Comparison of ENCODE assay signal across 8 mouse cellular contexts in genomic region chr6:4456691-4457447, GRCm38 (mm10). TPM values are rescaled to one million over a fixed set of nuclear protein-coding genes. Genes with fewer than 3 reads are reported as not detected.
DNase-seq lines count a peak whose midpoint lies in the region; ATAC-seq lines count a peak whose summit lies in the region.

No protein-coding gene starts in this region.

- H3K4me1 ChIP-seq in lung, embryonic 16.5 days (replicated peaks; ENCODE audit: control insufficient read depth, insufficient read depth, low read length): peaks cover 16% of the 10 kb centered on the region
- peaks cover 19% of the 10 kb centered on the region; the same call in 1 of the 2 replicates for H3K4me1 ChIP-seq in kidney, embryonic 16.5 days (ENCODE audit: insufficient read depth, low read length)

- no peak overlapping the region for H3K9ac ChIP-seq in lung, embryonic 16.5 days (ENCODE audit: low read length)
- no peak overlapping the region; the same call in 1 of the 2 replicates for H3K9ac ChIP-seq in kidney, embryonic 16.5 days (replicated peaks; ENCODE audit: low read length)

- DNase-seq in lung, postnatal 14 days: no peak
- peak; percentile 51 for DNase-seq in forelimb bud, embryonic 11.5 days (ENCODE audit: low read depth, low spot score)
- peak; percentile 41 for DNase-seq in skeletal muscle tissue, adult 2 months (ENCODE audit: low read depth, low spot score)
- DNase-seq in cerebellum, adult 9-10 months: no peak
- DNase-seq in adrenal gland, adult 18-20 months (ENCODE audit: low spot score in 2 of 2): no peak
- no peak for DNase-seq in frontal cortex, postnatal 14 days (ENCODE audit: low spot score in 2 of 2)

- H3K4me3 ChIP-seq in lung, embryonic 16.5 days (ENCODE audit: low read length): no peak overlapping the region
- no peak overlapping the region for H3K4me3 ChIP-seq in kidney, embryonic 16.5 days (ENCODE audit: low read length)

- no peaks in the 10 kb centered on the region for H3K9me3 ChIP-seq in lung, embryonic 16.5 days (ENCODE audit: control insufficient read depth, low read length)
- H3K9me3 ChIP-seq in kidney, embryonic 16.5 days (ENCODE audit: low read length): no peaks in the 10 kb centered on the region

- H3K27ac ChIP-seq in lung, embryonic 16.5 days (ENCODE audit: low read length): peak overlapping the region; percentile 84
- peak overlapping the region; percentile 94 for H3K27ac ChIP-seq in kidney, embryonic 16.5 days (ENCODE audit: low read length)

- H3K4me2 ChIP-seq in lung, embryonic 16.5 days (ENCODE audit: low read depth, low read length): no peak overlapping the region
- H3K4me2 ChIP-seq in kidney, embryonic 16.5 days (replicated peaks; ENCODE audit: low read depth, low read length): peak overlapping the region; percentile 26; the same call in 1 of the 2 replicates

- H3K36me3 ChIP-seq in lung, embryonic 16.5 days (ENCODE audit: control insufficient read depth, insufficient read depth, low read length): no peaks in the 10 kb centered on the region
- no peaks in the 10 kb centered on the region for H3K36me3 ChIP-seq in kidney, embryonic 16.5 days (ENCODE audit: insufficient read depth, low read length)

- 39% methylated on average over 12 of the region's 12 CpGs for WGBS in lung, embryonic 16.5 days
- 46% methylated on average over 12 of the region's 12 CpGs for WGBS in kidney, embryonic 16.5 days

- no peaks in the 10 kb centered on the region for H3K27me3 ChIP-seq in lung, embryonic 16.5 days (ENCODE audit: control insufficient read depth, insufficient read depth, low read depth, low read length)
- H3K27me3 ChIP-seq in kidney, embryonic 16.5 days (ENCODE audit: insufficient read depth, low read length): no peaks in the 10 kb centered on the region

- 0 out of 2 replicates have a peak, but pooled peaks have one; percentile 36 for ATAC-seq in lung, embryonic 16.5 days (ENCODE audit: low read depth)
- peak; percentile 59; the same call in 1 of the 2 replicates for ATAC-seq in kidney, embryonic 16.5 days (ENCODE audit: low FRiP score, low TSS enrichment)

RNA-seq across cellular contexts. Expression of gene Col1a2, which starts 47.7 kb away (rescaled TPM):
- 771 and 862 TPM in 2 replicates for polyA plus RNA-seq in lung, embryonic 16.5 days (2015; fragmentation: Nextera tagmentation; extraction: Ambion mirVana)
- polyA plus RNA-seq in kidney, embryonic 16.5 days (2015; fragmentation: Nextera tagmentation; extraction: Ambion mirVana): 551 and 618 TPM in 2 replicates
- total RNA-seq in adrenal gland, adult 18-20 months (2021): 10 to 100 TPM; 51.2 to 77.6 TPM

Comparison
In these comparisons a context has a peak if more than half of its experiments do, and no peak if none do; other contexts are left out.
1. DNase-seq: peak in forelimb bud, embryonic 11.5 days (single experiment) and skeletal muscle tissue, adult 2 months (single experiment); none in lung, postnatal 14 days (single experiment), cerebellum, adult 9-10 months (single experiment), adrenal gland, adult 18-20 months (0 of 2) and frontal cortex, postnatal 14 days (0 of 2).